Comparison of ENCODE assay signal across 10 mouse cellular contexts in the genomic region with DNA sequence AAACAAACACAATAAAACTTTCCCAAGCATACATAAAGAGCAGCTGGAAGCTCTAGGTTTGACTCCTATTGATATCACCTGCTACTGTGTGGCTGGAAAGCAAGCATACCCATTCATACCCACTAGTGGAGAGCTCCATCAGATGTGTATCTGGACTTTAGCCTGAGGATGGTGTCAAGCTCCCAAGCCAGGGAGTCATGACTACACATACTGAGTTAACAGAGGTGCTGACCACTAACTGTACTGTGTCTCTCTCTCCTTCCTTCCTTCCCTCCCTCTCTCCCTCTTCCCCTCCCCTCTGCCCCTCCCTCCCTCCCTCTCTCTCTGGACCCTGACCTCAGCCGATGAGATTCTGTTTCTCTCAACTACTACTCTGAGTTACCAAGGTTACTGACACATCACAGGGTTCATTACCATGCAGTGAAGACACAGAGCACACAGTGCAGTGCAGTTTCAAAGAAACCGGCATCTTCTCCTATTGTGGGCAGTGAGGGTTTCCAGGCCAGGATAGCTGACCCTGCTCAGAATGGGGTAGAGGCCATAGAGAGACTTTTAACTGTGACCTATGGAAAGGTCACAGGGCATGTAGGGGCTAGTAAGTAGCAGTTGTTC. TPM values are rescaled to one million over a fixed set of nuclear protein-coding genes. Genes with fewer than 3 reads are reported as not detected.
DNase-seq lines count a peak whose midpoint lies in the region; ATAC-seq lines count a peak whose summit lies in the region.
"Had no signal": no experiment of that assay in that cellular context is flagged by ENCODE, and none has a peak within 500 bp of the region (broad histone marks: within the 10 kb centered on the region; RNA-seq: fewer than 3 reads in every experiment).

No protein-coding gene starts in this region.

- H3K4me1 ChIP-seq in kidney, embryonic 16.5 days (ENCODE audit: insufficient read depth, low read length) = peaks cover 6% of the 10 kb centered on the region; the same call in 1 of the 2 replicates
- H3K4me1 ChIP-seq in liver, embryonic 16.5 days (ENCODE audit: control insufficient read depth, low read depth, low read length) = peaks cover 67% of the 10 kb centered on the region
- peaks cover 20% of the 10 kb centered on the region for H3K4me1 ChIP-seq in stomach, embryonic 15.5 days

- H3K4me2 ChIP-seq in kidney, embryonic 16.5 days (replicated peaks; ENCODE audit: low read depth, low read length) = no peak overlapping the region
- H3K4me2 ChIP-seq in liver, embryonic 16.5 days (ENCODE audit: low read depth, low read length) = 0 out of 2 replicates have a peak overlapping the region, but pooled peaks have one; percentile 66
- no peak overlapping the region for H3K4me2 ChIP-seq in stomach, embryonic 15.5 days
- H3K4me2 ChIP-seq: embryonic facial prominence, embryonic 15.5 days had no signal

- H3K9ac ChIP-seq in kidney, embryonic 16.5 days (replicated peaks; ENCODE audit: low read length) = no peak overlapping the region
- H3K9ac ChIP-seq in liver, embryonic 16.5 days (ENCODE audit: low read depth, low read length) = no peak overlapping the region
- no peak overlapping the region for H3K9ac ChIP-seq in stomach, embryonic 15.5 days
- H3K9ac ChIP-seq: embryonic facial prominence, embryonic 15.5 days had no signal

- 48% methylated on average over 2 of the region's 2 CpGs for WGBS in kidney, embryonic 16.5 days
- WGBS in liver, embryonic 16.5 days (ENCODE audit: insufficient replicate concordance) = 40% methylated on average over 2 of the region's 2 CpGs
- 36% methylated on average over 2 of the region's 2 CpGs for WGBS in stomach, embryonic 15.5 days

- no peaks in the 10 kb centered on the region for H3K27me3 ChIP-seq in kidney, embryonic 16.5 days (ENCODE audit: insufficient read depth, low read length)
- no peaks in the 10 kb centered on the region for H3K27me3 ChIP-seq in liver, embryonic 16.5 days (ENCODE audit: control insufficient read depth, insufficient read depth, low read depth, low read length)
- H3K27me3 ChIP-seq in stomach, embryonic 15.5 days (replicated peaks) = no peaks in the 10 kb centered on the region
- H3K27me3 ChIP-seq: embryonic facial prominence, embryonic 15.5 days had no signal

- no peaks in the 10 kb centered on the region for H3K9me3 ChIP-seq in kidney, embryonic 16.5 days (ENCODE audit: low read length)
- no peaks in the 10 kb centered on the region for H3K9me3 ChIP-seq in liver, embryonic 16.5 days (replicated peaks; ENCODE audit: control insufficient read depth, low read length)
- H3K9me3 ChIP-seq in stomach, embryonic 15.5 days = no peaks in the 10 kb centered on the region
- H3K9me3 ChIP-seq: embryonic facial prominence, embryonic 15.5 days had no signal

- peaks cover 47% of the 10 kb centered on the region for H3K36me3 ChIP-seq in kidney, embryonic 16.5 days (ENCODE audit: insufficient read depth, low read length)
- peaks cover 11% of the 10 kb centered on the region for H3K36me3 ChIP-seq in liver, embryonic 16.5 days (ENCODE audit: control insufficient read depth, insufficient read depth)
- peaks cover 5% of the 10 kb centered on the region; the same call in 1 of the 2 replicates for H3K36me3 ChIP-seq in stomach, embryonic 15.5 days

- H3K27ac ChIP-seq in kidney, embryonic 16.5 days (ENCODE audit: low read length) = no peak overlapping the region
- H3K27ac ChIP-seq in liver, embryonic 16.5 days (ENCODE audit: low read length) = peak overlapping the region; percentile 72
- H3K27ac ChIP-seq in stomach, embryonic 15.5 days = 0 out of 2 replicates have a peak overlapping the region, but pooled peaks have one; percentile 42
- H3K27ac ChIP-seq: embryonic facial prominence, embryonic 15.5 days had no signal

- peak; percentile 35 for DNase-seq in adrenal gland, adult 2 months
- DNase-seq in adrenal gland, adult 18-20 months (ENCODE audit: low spot score in 2 of 2) = no peak
- DNase-seq in kidney, adult 9 months = no peak
- no peak for DNase-seq in frontal cortex, postnatal 14 days (ENCODE audit: low spot score in 2 of 2)
- no peak for DNase-seq in urinary bladder, adult 18-20 months (ENCODE audit: low spot score in 2 of 2)
- DNase-seq: lung, postnatal 10 days had no signal

- 0 out of 2 replicates have a peak, but pooled peaks have one; percentile 46 for ATAC-seq in kidney, embryonic 16.5 days (ENCODE audit: low FRiP score, low TSS enrichment)
- ATAC-seq in liver, embryonic 16.5 days (ENCODE audit: low read depth) = no peak
- ATAC-seq in stomach, embryonic 15.5 days (ENCODE audit: insufficient read depth, low FRiP score, low read depth) = no peak

- H3K4me3 ChIP-seq in kidney, embryonic 16.5 days (ENCODE audit: low read length) = no peak overlapping the region
- H3K4me3 ChIP-seq in liver, embryonic 16.5 days (ENCODE audit: low read depth, low read length) = no peak overlapping the region
- no peak overlapping the region for H3K4me3 ChIP-seq in stomach, embryonic 15.5 days (replicated peaks)
- H3K4me3 ChIP-seq: embryonic facial prominence, embryonic 15.5 days had no signal

RNA-seq across cellular contexts. Expression of gene Rnf216, which starts 51.9 kb away (rescaled TPM):
- 10 to 100 TPM; 37.5 to 50.4 TPM for total RNA-seq in adrenal gland, adult 2 months (2021)
- polyA plus RNA-seq in adrenal gland, adult 2 months (2012; rRNA removed) = 40.3 and 47.6 TPM in 2 replicates
- total RNA-seq in adrenal gland, adult 18-20 months (2021) = 10 to 100 TPM; 33.6 to 44.9 TPM
- polyA plus RNA-seq in kidney, embryonic 16.5 days (2015; fragmentation: Nextera tagmentation; extraction: Ambion mirVana) = 39.4 and 46.2 TPM in 2 replicates
- 14.3 and 14.6 TPM in 2 replicates for polyA plus RNA-seq in liver, embryonic 16.5 days (2015; fragmentation: Nextera tagmentation; extraction: Ambion mirVana)
- 33.9 and 35.2 TPM in 2 replicates for polyA plus RNA-seq in stomach, embryonic 15.5 days (2015; fragmentation: Nextera tagmentation; extraction: Ambion mirVana)
